Comparison of ENCODE assay signal across 25 mouse cellular contexts in the genomic region with DNA sequence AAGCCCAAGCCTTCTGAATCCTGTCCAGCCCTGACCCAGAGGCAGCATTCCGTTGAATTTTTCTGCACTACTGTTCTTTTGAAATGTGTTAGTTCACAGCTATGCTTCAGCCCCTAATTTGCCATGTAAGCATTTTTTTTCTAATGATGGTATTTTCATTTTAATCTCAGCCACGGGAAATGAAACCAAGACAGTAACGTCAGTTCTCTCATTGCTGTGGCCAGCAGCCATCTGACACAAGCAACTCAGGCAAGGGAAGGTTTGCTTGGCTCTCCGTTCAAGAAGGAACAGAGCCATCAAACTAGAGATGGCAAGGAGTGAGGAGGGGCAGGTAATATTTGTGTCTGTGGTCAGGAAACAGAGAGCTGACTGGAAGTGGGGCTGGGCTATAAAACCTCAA. TPM values are rescaled to one million over a fixed set of nuclear protein-coding genes. Genes with fewer than 3 reads are reported as not detected.
A peak's percentile ranks its signal among the peaks of the same experiment; 100 is the strongest.
DNase-seq lines count a peak whose midpoint lies in the region; ATAC-seq and TF ChIP-seq lines count a peak whose summit lies in the region.
"Had no signal": no experiment of that assay in that cellular context is flagged by ENCODE, and none has a peak within 500 bp of the region (broad histone marks: within the 10 kb centered on the region; RNA-seq: fewer than 3 reads in every experiment).

No protein-coding gene starts in this region.

- H3K36me3 ChIP-seq in lung, embryonic 16.5 days (ENCODE audit: control insufficient read depth, insufficient read depth, low read length) = no peaks in the 10 kb centered on the region
- H3K36me3 ChIP-seq in ES-E14 (ENCODE audit: control insufficient read depth, insufficient read depth, low read length, poor library complexity, severe bottlenecking) = no peaks in the 10 kb centered on the region
- H3K36me3 ChIP-seq in midbrain, embryonic 13.5 days = no peaks in the 10 kb centered on the region
- H3K36me3 ChIP-seq: embryonic facial prominence, embryonic 10.5 days; G1E; hindbrain, embryonic 12.5 days; neural tube, embryonic 12.5 days had no signal

- no peak overlapping the region for H3K9ac ChIP-seq in lung, embryonic 16.5 days (ENCODE audit: low read length)
- no peak overlapping the region for H3K9ac ChIP-seq in ES-E14 (ENCODE audit: insufficient read depth, low read depth, low read length, poor library complexity, severe bottlenecking)
- H3K9ac ChIP-seq in midbrain, embryonic 13.5 days (replicated peaks) = no peak overlapping the region
- H3K9ac ChIP-seq: hindbrain, embryonic 12.5 days; liver, embryonic 14.5 days; neural tube, embryonic 12.5 days had no signal

- H3K27me3 ChIP-seq in lung, embryonic 16.5 days (ENCODE audit: control insufficient read depth, insufficient read depth, low read depth, low read length) = no peaks in the 10 kb centered on the region
- no peaks in the 10 kb centered on the region for H3K27me3 ChIP-seq in midbrain, embryonic 13.5 days
- H3K27me3 ChIP-seq: hindbrain, embryonic 12.5 days; neural tube, embryonic 12.5 days had no signal

- H3K4me2 ChIP-seq in lung, embryonic 16.5 days (ENCODE audit: low read depth, low read length) = no peak overlapping the region
- H3K4me2 ChIP-seq in midbrain, embryonic 13.5 days (replicated peaks) = no peak overlapping the region
- H3K4me2 ChIP-seq: heart, embryonic 11.5 days; hindbrain, embryonic 12.5 days; neural tube, embryonic 12.5 days had no signal

- no peak for DNase-seq in lung, postnatal 25 days (ENCODE audit: low spot score)
- no peak for DNase-seq in ES-E14 (ENCODE audit: low read depth, low spot score)
- no peak for DNase-seq in urinary bladder, postnatal 4 days (ENCODE audit: low spot score in 2 of 2)
- DNase-seq: adrenal gland, postnatal 25 days; cerebellum, adult 2 months; cerebellum, postnatal 36 days; gastrocnemius, postnatal 25 days; heart, postnatal 14 days; kidney, adult 18-20 months; kidney, postnatal 14 days; layer of hippocampus, adult 9-11 months; right cerebral cortex, adult 18-20 months; thymus, postnatal 25 days had no signal

- WGBS in lung, embryonic 16.5 days = 54% methylated on average over 4 of the region's 4 CpGs
- 89% methylated on average over 4 of the region's 4 CpGs for WGBS in midbrain, embryonic 13.5 days

- no peak overlapping the region for H3K4me3 ChIP-seq in lung, embryonic 16.5 days (ENCODE audit: low read length)
- no peak overlapping the region for H3K4me3 ChIP-seq in ES-E14 (ENCODE audit: insufficient read depth in 1 of 2, low read depth in 1 of 2, low read length in 2 of 2, poor library complexity in 1 of 2, severe bottlenecking in 1 of 2)
- H3K4me3 ChIP-seq in midbrain, embryonic 13.5 days (replicated peaks) = no peak overlapping the region
- H3K4me3 ChIP-seq: embryonic facial prominence, embryonic 10.5 days; hindbrain, embryonic 12.5 days; left cerebral cortex, adult 2 months; neural tube, embryonic 12.5 days had no signal

- no peaks in the 10 kb centered on the region for H3K9me3 ChIP-seq in lung, embryonic 16.5 days (ENCODE audit: control insufficient read depth, low read length)
- H3K9me3 ChIP-seq in ES-E14 (ENCODE audit: control insufficient read depth, insufficient read depth, low read depth, low read length) = no peaks in the 10 kb centered on the region
- H3K9me3 ChIP-seq in midbrain, embryonic 13.5 days = no peaks in the 10 kb centered on the region
- H3K9me3 ChIP-seq: embryonic facial prominence, embryonic 10.5 days; G1E; hindbrain, embryonic 12.5 days; neural tube, embryonic 12.5 days had no signal

- H3K27ac ChIP-seq in lung, embryonic 16.5 days (ENCODE audit: low read length) = peak overlapping the region; percentile 61
- no peak overlapping the region for H3K27ac ChIP-seq in ES-E14 (ENCODE audit: insufficient read depth, low read depth, low read length, poor library complexity, severe bottlenecking)
- H3K27ac ChIP-seq in midbrain, embryonic 13.5 days = no peak overlapping the region
- H3K27ac ChIP-seq: embryonic facial prominence, embryonic 10.5 days; hindbrain, embryonic 12.5 days; left cerebral cortex, adult 2 months; liver, embryonic 14.5 days; neural tube, embryonic 12.5 days had no signal

- 0 out of 2 replicates have a peak, but pooled peaks cover 4% of the 10 kb centered on the region for H3K4me1 ChIP-seq in lung, embryonic 16.5 days (replicated peaks; ENCODE audit: control insufficient read depth, insufficient read depth, low read length)
- no peaks in the 10 kb centered on the region for H3K4me1 ChIP-seq in ES-E14 (ENCODE audit: control insufficient read depth in 2 of 2, insufficient read depth in 2 of 2, low read length in 2 of 2, poor library complexity in 1 of 2)
- H3K4me1 ChIP-seq in midbrain, embryonic 13.5 days (replicated peaks) = no peaks in the 10 kb centered on the region
- H3K4me1 ChIP-seq: embryonic facial prominence, embryonic 10.5 days; hindbrain, embryonic 12.5 days; neural tube, embryonic 12.5 days had no signal

- no peak for ATAC-seq in lung, embryonic 16.5 days (ENCODE audit: low read depth)
- ATAC-seq in common myeloid progenitor, adult 5-6 weeks (replicated peaks; ENCODE audit: low read depth, poor library complexity, severe bottlenecking) = peak; percentile 34; the same call in 1 of the 2 replicates
- peak; percentile 75; the same call in 1 of the 2 replicates for ATAC-seq in monocyte, adult 5-6 weeks (replicated peaks; ENCODE audit: insufficient number of reproducible peaks, low FRiP score, low TSS enrichment, poor library complexity, severe bottlenecking)
- ATAC-seq in midbrain, embryonic 13.5 days = no peak
- ATAC-seq: forebrain, embryonic 14.5 days had no signal

- in situ Hi-C loops in ES-E14 (cut with MboI; ENCODE audit: low sequenced_read_pairs in 2 of 2, unreplicated experiment in 2 of 2) = no loop called here

TF ChIP-seq in ES-E14, 5 proteins besides CTCF, POLR2A, EP300 and RAD21:
- TF ChIP-seq MAFK (IDR thresholded peaks at IDR 0.05; ENCODE audit: insufficient read depth, low read depth, low read length) (peak; percentile 63; the same call in 1 of the 2 replicates), HCFC1 (IDR thresholded peaks at IDR 0.05; ENCODE audit: borderline replicate concordance, insufficient read depth, low read length) (no peak), ZNF384 (IDR thresholded peaks at IDR 0.05; ENCODE audit: low read depth, low read length) (no peak)
TF ChIP-seq in ES-E14: peak in this region for 1.

RNA-seq across cellular contexts. Expression of a gene that starts 7.7 kb away (rescaled TPM):
- polyA plus RNA-seq in lung, embryonic 16.5 days (2015; fragmentation: Nextera tagmentation; extraction: Ambion mirVana) = 16.0 and 17.3 TPM in 2 replicates
- total RNA-seq in ES-E14 (2012; rRNA removed) = 0.21 and 0.94 TPM in 2 replicates
- total RNA-seq in common myeloid progenitor, adult 5-6 weeks (2017) = 104 and 113 TPM in 2 replicates
- total RNA-seq in monocyte, adult 5-6 weeks (2017) = 105 to 172 TPM (median 135 TPM) in 3 replicates
- polyA plus RNA-seq in midbrain, embryonic 13.5 days (2015; fragmentation: Nextera tagmentation; extraction: Ambion mirVana) = 6.9 and 7.0 TPM in 2 replicates
- polyA plus RNA-seq: G1E had no signal

Comparison
In these comparisons a context has a peak if more than half of its experiments do, and no peak if none do; other contexts are left out.
1. ATAC-seq: peak in common myeloid progenitor, adult 5-6 weeks (single experiment) and monocyte, adult 5-6 weeks (single experiment); none in lung, embryonic 16.5 days (single experiment) and midbrain, embryonic 13.5 days (single experiment).
2. RNA of a gene that starts 7.7 kb away (total RNA-seq): 105 to 172 TPM in monocyte, adult 5-6 weeks and 104 to 113 TPM in common myeloid progenitor, adult 5-6 weeks; 0.21 to 0.94 TPM in ES-E14; every median in the first group is over 10 times any median in the second.